Mouse (Mus musculus): ENCODE results near the gene Gm10490. TPM values are rescaled to one million over a fixed set of nuclear protein-coding genes. Genes with fewer than 3 reads are reported as not detected.

The Gm10490 gene
- polyA plus RNA-seq, 1 experiment from 2014 or later, result not detected

DNA sequence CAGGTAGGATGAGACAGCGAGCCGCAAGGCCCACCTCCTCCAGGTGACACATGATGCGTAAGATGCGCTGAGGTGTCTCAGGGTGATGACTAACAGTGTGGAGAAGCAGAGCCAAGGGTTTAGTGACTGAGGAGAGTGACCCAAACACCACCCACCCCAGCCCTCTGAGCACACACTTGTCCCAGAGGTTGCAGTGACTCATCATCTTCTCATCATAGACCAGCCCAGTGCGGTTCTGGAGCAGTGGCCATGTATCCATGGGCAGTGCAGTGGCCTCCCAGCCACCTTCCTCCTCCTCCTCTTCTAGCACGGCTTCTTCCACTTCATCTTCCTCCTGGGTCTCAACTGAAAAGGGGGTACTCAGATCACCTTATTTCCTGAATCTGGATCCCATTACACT is 28.3 kb downstream of the Gm10490 start:
- no peak for DNase-seq (ENCODE audit: low spot score)
- Histone ChIP-seq H3K9ac (ENCODE audit: low read depth, low read length) (no peak overlapping the region), H3K36me3 (ENCODE audit: control insufficient read depth, insufficient read depth, low read length) (peaks cover 22% of the 10 kb centered on the region; the same call in 1 of the 2 replicates), H3K27me3 (replicated peaks; ENCODE audit: control insufficient read depth, insufficient read depth, low read length) (no peaks in the 10 kb centered on the region), H3K4me1 (ENCODE audit: control insufficient read depth, insufficient read depth, low read length) (no peaks in the 10 kb centered on the region), H3K9me3 (ENCODE audit: control insufficient read depth, low read length) (no peaks in the 10 kb centered on the region), H3K4me2 (ENCODE audit: low read depth, low read length) (no peak overlapping the region), H3K27ac (replicated peaks; ENCODE audit: low read depth, low read length) (no peak overlapping the region), H3K4me3 (ENCODE audit: low read depth, low read length) (no peak overlapping the region)
- 87% methylated on average over 6 of the region's 6 CpGs for WGBS
- ATAC-seq (ENCODE audit: low read depth), result no peak

DNA sequence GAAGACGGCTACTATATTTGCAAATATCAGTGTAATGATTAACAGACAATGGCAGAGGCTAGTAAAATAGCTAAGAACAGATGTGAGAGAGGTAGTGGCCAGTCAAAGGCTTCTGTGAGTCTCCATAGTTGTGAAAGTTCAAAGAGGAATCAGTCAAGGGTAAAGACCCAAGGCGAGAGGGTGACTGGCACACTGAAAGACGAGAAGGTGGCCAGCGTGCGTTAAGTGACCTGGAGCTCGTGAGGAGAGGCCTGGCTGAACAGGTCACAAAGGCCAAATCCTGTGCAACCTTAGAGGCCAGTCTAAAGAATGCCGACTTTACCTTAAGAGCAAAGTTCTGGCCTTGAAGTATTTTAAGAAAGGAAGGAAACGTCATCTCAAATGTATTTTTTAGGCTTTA is 36.3 kb downstream of the Gm10490 start:
- no peak overlapping the region for H3K9ac ChIP-seq (ENCODE audit: low read depth, low read length)
- H3K27ac ChIP-seq (replicated peaks; ENCODE audit: low read depth, low read length), result no peak overlapping the region
- ATAC-seq (ENCODE audit: low read depth) (no peak), DNase-seq (ENCODE audit: low spot score) (no peak)
- H3K4me1 ChIP-seq (ENCODE audit: control insufficient read depth, insufficient read depth, low read length), result no peaks in the 10 kb centered on the region
- H3K36me3 ChIP-seq (ENCODE audit: control insufficient read depth, insufficient read depth, low read length), result peaks cover 13% of the 10 kb centered on the region; the same call in 1 of the 2 replicates
- H3K27me3 ChIP-seq (replicated peaks; ENCODE audit: control insufficient read depth, insufficient read depth, low read length), result no peaks in the 10 kb centered on the region
- H3K9me3 ChIP-seq (ENCODE audit: control insufficient read depth, low read length), result no peaks in the 10 kb centered on the region
- H3K4me3 ChIP-seq (ENCODE audit: low read depth, low read length), result no peak overlapping the region
- 71% methylated on average over 8 of the region's 8 CpGs for WGBS
- no peak overlapping the region for H3K4me2 ChIP-seq (ENCODE audit: low read depth, low read length)

DNA sequence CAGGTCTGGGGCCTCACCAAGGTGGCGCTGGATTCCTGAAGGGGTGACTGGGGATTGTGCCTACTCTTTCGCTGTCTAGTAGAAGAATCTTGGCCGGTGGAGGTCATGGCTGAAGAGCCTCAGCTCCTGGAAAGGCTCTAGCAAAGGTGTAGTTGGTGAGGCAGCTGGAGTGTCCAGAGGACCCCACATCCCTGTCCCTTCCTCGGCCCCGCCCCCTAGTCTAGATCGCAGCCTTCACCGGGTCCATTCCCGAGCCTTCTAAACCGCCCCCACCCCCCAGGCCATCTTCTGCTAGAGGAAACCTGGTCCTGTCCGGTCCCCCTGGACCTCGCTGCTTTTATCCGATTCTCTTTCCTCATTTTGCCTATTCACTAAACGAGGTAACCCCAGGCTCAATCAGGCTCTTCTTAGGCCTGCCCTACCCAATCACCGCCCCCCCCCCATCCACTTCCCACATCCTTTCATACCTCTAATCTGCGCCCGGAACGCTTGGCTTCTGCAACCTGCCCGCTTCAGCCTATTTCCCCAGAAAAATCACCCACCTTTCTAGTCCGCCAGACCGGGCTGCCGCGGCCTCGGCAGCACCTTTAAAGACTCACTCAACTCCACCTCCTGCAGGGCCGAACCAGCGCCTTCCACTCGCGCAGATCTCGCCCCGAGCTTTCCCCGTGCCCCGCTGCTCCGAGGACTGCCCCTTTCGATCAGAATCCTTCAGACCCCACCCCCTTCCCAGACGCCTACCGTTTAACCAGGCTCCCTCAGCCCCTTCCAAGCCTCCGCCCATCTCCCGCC is 38.0 kb downstream of the Gm10490 start, which contains the start of gene Hdac6:
Gene Hdac6 (minus strand): TSS at position 782 of the 792 bp plus-strand sequence.
- no peaks in the 10 kb centered on the region for H3K27me3 ChIP-seq (replicated peaks; ENCODE audit: control insufficient read depth, insufficient read depth, low read length)
- H3K36me3 ChIP-seq (ENCODE audit: control insufficient read depth, insufficient read depth, low read length), result peaks cover 9% of the 10 kb centered on the region; the same call in 1 of the 2 replicates
- no peaks in the 10 kb centered on the region for H3K9me3 ChIP-seq (ENCODE audit: control insufficient read depth, low read length)
- peak within 1 kb of the TSS; percentile 64 for H3K9ac ChIP-seq (ENCODE audit: low read depth, low read length)
- DNase-seq (ENCODE audit: low spot score) (no peak), ATAC-seq (ENCODE audit: low read depth) (peak; percentile 23)
- no peaks in the 10 kb centered on the region for H3K4me1 ChIP-seq (ENCODE audit: control insufficient read depth, insufficient read depth, low read length)
- peak within 1 kb of the TSS; percentile 49 for H3K4me3 ChIP-seq (ENCODE audit: low read depth, low read length)
- WGBS, result 24% methylated on average over 31 of the region's 37 CpGs
- H3K27ac ChIP-seq (replicated peaks; ENCODE audit: low read depth, low read length), result peak within 1 kb of the TSS; percentile 67; the same call in 1 of the 2 replicates
- peak within 1 kb of the TSS; percentile 56 for H3K4me2 ChIP-seq (ENCODE audit: low read depth, low read length)

DNA sequence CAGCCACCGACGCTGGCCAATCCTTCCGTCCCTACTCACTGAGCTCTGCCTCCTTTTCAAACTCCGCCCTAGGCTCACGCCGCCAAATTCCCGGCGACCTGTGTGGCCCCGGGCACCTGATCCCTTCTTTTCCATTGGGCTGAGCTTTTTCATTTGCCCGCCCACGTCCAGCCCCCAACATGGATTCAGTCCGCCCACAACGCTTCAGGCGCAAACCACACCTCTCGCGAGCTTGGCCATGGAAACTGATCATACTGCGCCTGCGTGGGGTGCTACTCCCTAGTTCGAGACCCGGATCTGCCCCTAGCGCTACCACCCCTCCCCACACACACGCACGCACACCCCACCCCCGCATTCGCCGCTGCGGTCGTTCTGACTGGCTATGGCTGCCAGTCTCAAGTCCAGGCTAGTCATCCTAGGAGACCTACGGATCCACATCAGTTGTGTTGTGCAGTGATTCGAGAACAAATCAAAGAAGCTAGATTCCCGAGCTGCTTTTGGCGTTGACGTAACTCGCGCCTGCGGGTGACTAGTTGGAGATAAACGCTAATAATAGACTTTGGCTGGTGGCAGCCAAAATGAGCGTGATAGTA is 38.7 kb downstream of the Gm10490 start:
- Histone ChIP-seq H3K27me3 (replicated peaks; ENCODE audit: control insufficient read depth, insufficient read depth, low read length) (no peaks in the 10 kb centered on the region), H3K36me3 (ENCODE audit: control insufficient read depth, insufficient read depth, low read length) (peaks cover 9% of the 10 kb centered on the region; the same call in 1 of the 2 replicates), H3K27ac (replicated peaks; ENCODE audit: low read depth, low read length) (peak overlapping the region; percentile 67; the same call in 1 of the 2 replicates), H3K9me3 (ENCODE audit: control insufficient read depth, low read length) (no peaks in the 10 kb centered on the region), H3K4me1 (ENCODE audit: control insufficient read depth, insufficient read depth, low read length) (no peaks in the 10 kb centered on the region), H3K4me2 (ENCODE audit: low read depth, low read length) (peak overlapping the region; percentile 54), H3K9ac (ENCODE audit: low read depth, low read length) (peak overlapping the region; percentile 57), H3K4me3 (ENCODE audit: low read depth, low read length) (peak overlapping the region; percentile 49)
- ATAC-seq (ENCODE audit: low read depth) (peak; percentile 99; the same call in 1 of the 2 replicates), DNase-seq (ENCODE audit: low spot score) (peak; percentile 96)
- WGBS, result 15% methylated on average over 38 of the region's 38 CpGs

DNA sequence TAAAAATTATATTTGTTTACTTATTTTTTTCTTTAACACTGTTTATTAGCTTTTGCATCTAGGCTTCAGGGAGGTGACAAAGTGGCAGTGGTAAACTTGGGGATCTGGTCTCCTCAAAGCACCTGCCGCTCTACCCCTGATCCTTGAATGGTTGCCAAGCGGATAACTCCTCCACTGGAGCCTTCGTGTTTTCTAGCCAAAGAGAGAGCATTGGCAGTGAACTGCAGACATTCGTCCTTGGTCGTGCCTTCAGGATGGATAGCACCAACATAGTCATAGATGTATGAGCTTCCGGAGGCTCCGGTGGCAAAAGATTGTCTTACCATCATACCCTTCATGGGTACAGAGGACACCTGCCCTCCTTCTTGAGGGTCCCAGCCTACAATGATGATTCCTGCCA is 40.7 kb downstream of the Gm10490 start:
- Histone ChIP-seq H3K4me2 (ENCODE audit: low read depth, low read length) (no peak overlapping the region), H3K9me3 (ENCODE audit: control insufficient read depth, low read length) (no peaks in the 10 kb centered on the region), H3K27me3 (replicated peaks; ENCODE audit: control insufficient read depth, insufficient read depth, low read length) (no peaks in the 10 kb centered on the region), H3K27ac (replicated peaks; ENCODE audit: low read depth, low read length) (no peak overlapping the region), H3K4me1 (ENCODE audit: control insufficient read depth, insufficient read depth, low read length) (no peaks in the 10 kb centered on the region), H3K4me3 (ENCODE audit: low read depth, low read length) (no peak overlapping the region), H3K36me3 (ENCODE audit: control insufficient read depth, insufficient read depth, low read length) (peaks cover 6% of the 10 kb centered on the region; the same call in 1 of the 2 replicates), H3K9ac (ENCODE audit: low read depth, low read length) (no peak overlapping the region)
- DNase-seq (ENCODE audit: low spot score) (no peak), ATAC-seq (ENCODE audit: low read depth) (no peak)
- WGBS, result 89% methylated on average over 7 of the region's 7 CpGs

DNA sequence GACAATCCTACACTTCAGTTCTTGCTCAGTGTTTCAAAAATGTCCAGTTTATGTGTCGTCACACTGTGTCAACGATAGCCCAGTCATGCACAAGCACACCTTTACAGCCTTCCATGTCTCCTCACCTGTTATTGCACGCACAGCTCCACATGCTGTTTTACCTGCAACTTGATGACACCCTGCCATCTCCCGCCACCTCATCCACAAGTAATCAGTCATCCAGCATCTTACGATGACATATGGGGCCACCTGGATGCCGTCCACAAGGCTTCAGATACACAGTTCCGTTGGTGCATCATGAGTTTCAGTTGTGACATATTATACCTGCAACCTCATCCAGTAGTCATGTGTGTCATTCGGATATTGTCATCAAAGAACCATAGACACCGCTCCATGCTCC is 49.5 kb downstream of the Gm10490 start:
- no peak for DNase-seq (ENCODE audit: low spot score)
- 82% methylated on average over 9 of the region's 9 CpGs for WGBS
- H3K9me3 ChIP-seq (ENCODE audit: control insufficient read depth, low read length), result no peaks in the 10 kb centered on the region

More for the DNA sequence above, 49.5 kb downstream of the Gm10490 start:
- no peak for ATAC-seq (ENCODE audit: low read depth)
- H3K27ac ChIP-seq (replicated peaks; ENCODE audit: low read depth, low read length), result no peak overlapping the region
- H3K36me3 ChIP-seq (ENCODE audit: control insufficient read depth, insufficient read depth, low read length), result no peaks in the 10 kb centered on the region
- no peaks in the 10 kb centered on the region for H3K4me1 ChIP-seq (ENCODE audit: control insufficient read depth, insufficient read depth, low read length)
- no peak overlapping the region for H3K4me3 ChIP-seq (ENCODE audit: low read depth, low read length)
- H3K27me3 ChIP-seq (replicated peaks; ENCODE audit: control insufficient read depth, insufficient read depth, low read length), result no peaks in the 10 kb centered on the region
- no peak overlapping the region for H3K4me2 ChIP-seq (ENCODE audit: low read depth, low read length)
- no peak overlapping the region for H3K9ac ChIP-seq (ENCODE audit: low read depth, low read length)

Other genes with a start within 250 kb of the Gm10490 start
- 199 and 201 TPM in 2 replicates for gene Plp2, start 238.2 kb upstream of the Gm10490 start, polyA plus RNA-seq (2014; fragmentation: Nextera tagmentation; extraction: Ambion mirVana)
- 0.50 and 0.59 TPM in 2 replicates for gene Magix, start 228.3 kb upstream of the Gm10490 start, polyA plus RNA-seq (2014; fragmentation: Nextera tagmentation; extraction: Ambion mirVana)
- 40.0 and 42.1 TPM in 2 replicates for gene Gpkow, start 212.4 kb upstream of the Gm10490 start, polyA plus RNA-seq (2014; fragmentation: Nextera tagmentation; extraction: Ambion mirVana)
- gene Wdr45, start 195.2 kb upstream of the Gm10490 start, polyA plus RNA-seq (2014; fragmentation: Nextera tagmentation; extraction: Ambion mirVana), result 18.7 and 26.5 TPM in 2 replicates
- not detected in 2 replicates for gene Gm45208, start 187.3 kb upstream of the Gm10490 start, polyA plus RNA-seq (2014; fragmentation: Nextera tagmentation; extraction: Ambion mirVana)
- 83.5 and 85.5 TPM in 2 replicates for gene Praf2, start 181.1 kb upstream of the Gm10490 start, polyA plus RNA-seq (2014; fragmentation: Nextera tagmentation; extraction: Ambion mirVana)
- 11.0 and 14.8 TPM in 2 replicates for gene Ccdc120, start 158.6 kb upstream of the Gm10490 start, polyA plus RNA-seq (2014; fragmentation: Nextera tagmentation; extraction: Ambion mirVana)
- 19.5 and 21.0 TPM in 2 replicates for gene Tfe3, start 147.0 kb upstream of the Gm10490 start, polyA plus RNA-seq (2014; fragmentation: Nextera tagmentation; extraction: Ambion mirVana)
- gene Gripap1, start 119.8 kb upstream of the Gm10490 start, polyA plus RNA-seq (2014; fragmentation: Nextera tagmentation; extraction: Ambion mirVana), result 32.1 and 32.9 TPM in 2 replicates
- gene Kcnd1, start 87.3 kb upstream of the Gm10490 start, polyA plus RNA-seq (2014; fragmentation: Nextera tagmentation; extraction: Ambion mirVana), result 3.2 and 3.5 TPM in 2 replicates
- gene Otud5, start 68.2 kb upstream of the Gm10490 start, polyA plus RNA-seq (2014; fragmentation: Nextera tagmentation; extraction: Ambion mirVana), result 31.1 and 32.3 TPM in 2 replicates
- 4.8 and 6.1 TPM in 2 replicates for gene Pim2, start 31.3 kb upstream of the Gm10490 start, polyA plus RNA-seq (2014; fragmentation: Nextera tagmentation; extraction: Ambion mirVana)
- gene Slc35a2, start 25.5 kb upstream of the Gm10490 start, polyA plus RNA-seq (2014; fragmentation: Nextera tagmentation; extraction: Ambion mirVana), result 28.6 and 30.0 TPM in 2 replicates
- 92.3 and 98.1 TPM in 2 replicates for gene Pqbp1, start 10.3 kb upstream of the Gm10490 start, polyA plus RNA-seq (2014; fragmentation: Nextera tagmentation; extraction: Ambion mirVana)
- gene Timm17b, start 10.2 kb upstream of the Gm10490 start, polyA plus RNA-seq (2014; fragmentation: Nextera tagmentation; extraction: Ambion mirVana), result 170 and 176 TPM in 2 replicates
- gene Gm10491, start 1.7 kb upstream of the Gm10490 start, polyA plus RNA-seq (2014; fragmentation: Nextera tagmentation; extraction: Ambion mirVana), result not detected in 2 replicates
- gene Pcsk1n, start 10.3 kb downstream of the Gm10490 start, polyA plus RNA-seq (2014; fragmentation: Nextera tagmentation; extraction: Ambion mirVana), result 8.6 and 9.3 TPM in 2 replicates
- not detected in 2 replicates for gene Eras, start 19.1 kb downstream of the Gm10490 start, polyA plus RNA-seq (2014; fragmentation: Nextera tagmentation; extraction: Ambion mirVana)
- gene Hdac6, start 38.3 kb downstream of the Gm10490 start, polyA plus RNA-seq (2014; fragmentation: Nextera tagmentation; extraction: Ambion mirVana), result 24.0 and 27.7 TPM in 2 replicates
- gene Gata1, start 68.5 kb downstream of the Gm10490 start, polyA plus RNA-seq (2014; fragmentation: Nextera tagmentation; extraction: Ambion mirVana), result 0.86 and 1.4 TPM in 2 replicates
- gene Glod5, start 109.0 kb downstream of the Gm10490 start, polyA plus RNA-seq (2014; fragmentation: Nextera tagmentation; extraction: Ambion mirVana), result not detected in 2 replicates
- gene Suv39h1, start 165.2 kb downstream of the Gm10490 start, polyA plus RNA-seq (2014; fragmentation: Nextera tagmentation; extraction: Ambion mirVana), result 42.5 and 47.6 TPM in 2 replicates
- 0.97 and 1.0 TPM in 2 replicates for gene Was, start 181.0 kb downstream of the Gm10490 start, polyA plus RNA-seq (2014; fragmentation: Nextera tagmentation; extraction: Ambion mirVana)
- 19.3 and 21.8 TPM in 2 replicates for gene Wdr13, start 223.3 kb downstream of the Gm10490 start, polyA plus RNA-seq (2014; fragmentation: Nextera tagmentation; extraction: Ambion mirVana)
- gene Rbm3, start 236.3 kb downstream of the Gm10490 start, polyA plus RNA-seq (2014; fragmentation: Nextera tagmentation; extraction: Ambion mirVana), result 420 and 489 TPM in 2 replicates

Data from embryonic facial prominence, embryonic 14.5 days (tissue).